Mouse (Mus musculus) olfactory bulb, adult 2 months (tissue): Measurements from ENCODE around the gene Krt28.

ENCODE experiments used
- CTCF ChIP-seq: fragments of 200-500 bp; IDR thresholded peaks from 2 replicates; pipeline ENCODE4 v1.5.1; 2012; ENCODE audit warnings: low read depth, mild to moderate bottlenecking, low read length, moderate library complexity; ENCODE audit not compliant: insufficient read depth
- POLR2A ChIP-seq: fragments of 200-500 bp; IDR thresholded peaks from 2 replicates; pipeline ENCODE4 v1.6.1; 2012; ENCODE audit warnings: mild to moderate bottlenecking, low read depth, low read length, moderate library complexity; ENCODE audit not compliant: insufficient read depth

DNA sequence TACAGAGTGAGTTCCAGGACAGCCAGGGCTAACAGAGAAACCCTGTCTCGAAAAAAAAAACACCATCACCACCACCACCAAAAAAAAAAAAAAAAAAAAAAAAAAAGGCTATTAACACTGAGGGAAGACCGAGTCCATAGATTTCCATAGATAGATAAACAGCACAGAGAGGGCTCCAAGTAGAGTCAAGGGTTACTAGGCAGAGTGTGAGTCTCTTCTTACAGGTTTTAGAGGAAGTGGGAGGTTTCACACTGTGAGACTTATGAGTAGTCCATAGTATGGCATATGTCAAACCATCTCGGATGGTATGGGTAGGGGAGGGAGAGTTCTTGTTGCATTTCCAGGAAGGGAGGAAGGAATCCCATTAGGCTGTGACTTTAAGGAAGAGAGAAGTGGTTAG is 23.4 kb upstream of the Krt28 start:
- no peak for TF ChIP-seq CTCF
- TF ChIP-seq POLR2A, result no peak
